ENCODE assay signal across 11 mouse cellular contexts in the genomic region with DNA sequence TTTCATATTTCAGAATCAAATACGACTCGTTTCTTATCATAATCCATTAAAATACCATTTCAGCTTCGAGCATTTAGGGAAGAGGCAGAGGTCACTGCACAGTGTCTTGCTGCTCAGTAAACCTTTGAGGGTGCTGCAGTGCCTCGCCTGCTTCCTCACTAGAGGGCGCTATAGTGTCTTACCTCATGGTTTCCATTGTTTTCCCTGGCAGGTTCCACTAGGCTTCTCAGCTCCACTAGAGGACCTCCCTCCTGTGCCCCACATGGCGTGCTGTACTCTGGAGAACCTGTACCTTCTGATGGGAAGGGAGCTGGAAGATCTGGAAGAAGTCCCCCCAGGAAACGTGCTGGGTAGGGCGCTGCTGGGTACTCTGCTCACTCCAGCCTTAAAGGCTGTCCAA. TPM values are rescaled to one million over a fixed set of nuclear protein-coding genes. Genes with fewer than 3 reads are reported as not detected.
A peak's percentile ranks its signal among the peaks of the same experiment; 100 is the strongest.
DNase-seq lines count a peak whose midpoint lies in the region; ATAC-seq and TF ChIP-seq lines count a peak whose summit lies in the region.
"Had no signal": no experiment of that assay in that cellular context is flagged by ENCODE, and none has a peak within 500 bp of the region (broad histone marks: within the 10 kb centered on the region; RNA-seq: fewer than 3 reads in every experiment).

No protein-coding gene starts in this region.

- H3K4me2 ChIP-seq in heart, postnatal 0 days (ENCODE audit: low read depth, low read length), result no peak overlapping the region
- no peak overlapping the region for H3K4me2 ChIP-seq in midbrain, embryonic 14.5 days (ENCODE audit: low read length)
- H3K4me2 ChIP-seq: hindbrain, embryonic 15.5 days; midbrain, embryonic 13.5 days had no signal

- intact Hi-C loops in heart, postnatal 10 days (cut with DNase I), result no loop called here

- H3K9me3 ChIP-seq in heart, postnatal 0 days (replicated peaks; ENCODE audit: control insufficient read depth, low read length), result no peaks in the 10 kb centered on the region
- no peaks in the 10 kb centered on the region for H3K9me3 ChIP-seq in limb, embryonic 10.5 days (replicated peaks)
- no peaks in the 10 kb centered on the region for H3K9me3 ChIP-seq in midbrain, embryonic 14.5 days (ENCODE audit: control insufficient read depth, low read length)
- H3K9me3 ChIP-seq: hindbrain, embryonic 15.5 days; midbrain, embryonic 13.5 days had no signal

- H3K36me3 ChIP-seq in heart, postnatal 0 days (replicated peaks; ENCODE audit: control insufficient read depth, insufficient read depth, low read length), result peaks cover 40% of the 10 kb centered on the region
- peaks cover 65% of the 10 kb centered on the region for H3K36me3 ChIP-seq in limb, embryonic 10.5 days
- H3K36me3 ChIP-seq in midbrain, embryonic 14.5 days (ENCODE audit: control insufficient read depth, insufficient read depth, low read length), result peaks cover 59% of the 10 kb centered on the region

- H3K4me1 ChIP-seq in heart, postnatal 0 days (ENCODE audit: control insufficient read depth, insufficient read depth), result no peaks in the 10 kb centered on the region
- peaks cover 17% of the 10 kb centered on the region for H3K4me1 ChIP-seq in limb, embryonic 10.5 days
- H3K4me1 ChIP-seq in midbrain, embryonic 14.5 days (ENCODE audit: control insufficient read depth, insufficient read depth, low read length), result no peaks in the 10 kb centered on the region
- H3K4me1 ChIP-seq: hindbrain, embryonic 15.5 days; midbrain, embryonic 13.5 days had no signal

- no peak for TF ChIP-seq EP300 in heart, postnatal 0 days (IDR thresholded peaks at IDR 0.05; ENCODE audit: low read depth)

- no peak overlapping the region for H3K27ac ChIP-seq in heart, postnatal 0 days (ENCODE audit: low read depth)
- H3K27ac ChIP-seq in limb, embryonic 10.5 days, result no peak overlapping the region; the same call in 1 of the 2 replicates
- no peak overlapping the region for H3K27ac ChIP-seq in midbrain, embryonic 14.5 days (replicated peaks; ENCODE audit: low read depth, low read length)
- H3K27ac ChIP-seq: hindbrain, embryonic 15.5 days; midbrain, embryonic 13.5 days had no signal

- DNase-seq in heart, postnatal 0 days (ENCODE audit: low spot score), result no peak
- no peak for DNase-seq in heart, postnatal 10 days
- DNase-seq in thymus, postnatal 0 days (ENCODE audit: low spot score), result peak; percentile 25
- DNase-seq in thymus, postnatal 36 days, result no peak
- peak; percentile 34 for DNase-seq in embryo, embryonic 10.5 days (ENCODE audit: low spot score)
- no peak for DNase-seq in limb, embryonic 10.5 days (ENCODE audit: low spot score)
- DNase-seq in cerebellum, postnatal 10 days, result no peak
- DNase-seq in midbrain, embryonic 14.5 days, result no peak
- DNase-seq: cerebellum, postnatal 25 days had no signal

- H3K4me3 ChIP-seq in heart, postnatal 0 days (ENCODE audit: low read depth, low read length), result no peak overlapping the region
- H3K4me3 ChIP-seq in limb, embryonic 10.5 days, result no peak overlapping the region
- H3K4me3 ChIP-seq in midbrain, embryonic 14.5 days (replicated peaks; ENCODE audit: low read depth, low read length), result no peak overlapping the region
- H3K4me3 ChIP-seq: hindbrain, embryonic 15.5 days; midbrain, embryonic 13.5 days had no signal

- H3K27me3 ChIP-seq in heart, postnatal 0 days (ENCODE audit: control insufficient read depth, insufficient read depth, low read length), result no peaks in the 10 kb centered on the region
- no peaks in the 10 kb centered on the region for H3K27me3 ChIP-seq in limb, embryonic 10.5 days (ENCODE audit: low read depth, poor library complexity, severe bottlenecking)
- H3K27me3 ChIP-seq in midbrain, embryonic 14.5 days (ENCODE audit: control insufficient read depth, insufficient read depth, low read length), result no peaks in the 10 kb centered on the region
- H3K27me3 ChIP-seq: hindbrain, embryonic 15.5 days; midbrain, embryonic 13.5 days had no signal

- ATAC-seq in heart, postnatal 0 days (ENCODE audit: insufficient read depth, low read depth), result no peak
- no peak for ATAC-seq in midbrain, embryonic 14.5 days (ENCODE audit: low FRiP score, low TSS enrichment)
- ATAC-seq: midbrain, embryonic 13.5 days had no signal

- no peak overlapping the region for H3K9ac ChIP-seq in heart, postnatal 0 days (replicated peaks; ENCODE audit: low read depth, low read length)
- no peak overlapping the region for H3K9ac ChIP-seq in midbrain, embryonic 14.5 days (replicated peaks; ENCODE audit: low read length)
- H3K9ac ChIP-seq: hindbrain, embryonic 15.5 days; midbrain, embryonic 13.5 days had no signal

- TF ChIP-seq CTCF in heart, postnatal 0 days (IDR thresholded peaks at IDR 0.05; ENCODE audit: low read depth), result peak; percentile 11; the same call in 1 of the 2 replicates

- WGBS in heart, postnatal 0 days, result 76% methylated on average over 8 of the region's 8 CpGs
- 77% methylated on average over 8 of the region's 8 CpGs for WGBS in limb, embryonic 10.5 days
- 78% methylated on average over 8 of the region's 8 CpGs for WGBS in midbrain, embryonic 14.5 days

RNA-seq across cellular contexts. Expression of a gene that starts 49.3 kb away (rescaled TPM):
- 18.2 and 24.1 TPM in 2 replicates for total RNA-seq in heart, postnatal 0 days (2014; rRNA removed; ENCODE audit: low replicate concordance)
- polyA plus RNA-seq in heart, postnatal 0 days (2015; fragmentation: Nextera tagmentation; extraction: Ambion mirVana), result 12.0 and 12.2 TPM in 2 replicates
- total RNA-seq in heart, postnatal 10 days (2021), result 10 to 100 TPM; 13.4 to 14.0 TPM
- 21.5 and 24.2 TPM in 2 replicates for polyA plus RNA-seq in thymus, postnatal 0 days (2015; fragmentation: Nextera tagmentation; extraction: Ambion mirVana)
- polyA plus RNA-seq in limb, embryonic 10.5 days (2016; fragmentation: Nextera tagmentation; extraction: Ambion mirVana), result 24.0 and 25.8 TPM in 2 replicates
- polyA plus RNA-seq in midbrain, embryonic 14.5 days (2014; fragmentation: Nextera tagmentation; extraction: Ambion mirVana), result 19.6 and 24.8 TPM in 2 replicates

RNA-seq across cellular contexts. Expression of a gene that starts 49.3 kb away (rescaled TPM):
- total RNA-seq in heart, postnatal 0 days (2014; rRNA removed; ENCODE audit: low replicate concordance), result 0.08 and 2.3 TPM in 2 replicates
- 10.5 and 11.4 TPM in 2 replicates for polyA plus RNA-seq in heart, postnatal 0 days (2015; fragmentation: Nextera tagmentation; extraction: Ambion mirVana)
- total RNA-seq in heart, postnatal 10 days (2021), result 1 to 10 TPM; 1.9 to 3.6 TPM
- 3.7 and 4.2 TPM in 2 replicates for polyA plus RNA-seq in thymus, postnatal 0 days (2015; fragmentation: Nextera tagmentation; extraction: Ambion mirVana)
- 5.3 and 5.5 TPM in 2 replicates for polyA plus RNA-seq in limb, embryonic 10.5 days (2016; fragmentation: Nextera tagmentation; extraction: Ambion mirVana)
- polyA plus RNA-seq in midbrain, embryonic 14.5 days (2014; fragmentation: Nextera tagmentation; extraction: Ambion mirVana), result 21.5 and 27.8 TPM in 2 replicates

Comparison
In these comparisons a context has a peak if more than half of its experiments do, and no peak if none do; other contexts are left out.
1. DNase-seq: peak in thymus, postnatal 0 days (single experiment) and embryo, embryonic 10.5 days (single experiment); none in heart, postnatal 0 days (single experiment), heart, postnatal 10 days (0 of 2), thymus, postnatal 36 days (0 of 2), limb, embryonic 10.5 days (single experiment), cerebellum, postnatal 10 days (0 of 2) and midbrain, embryonic 14.5 days (single experiment).